Mouse (Mus musculus) embryo, embryonic 11 days (tissue): ENCODE data around the gene Gm3336.
A peak's percentile ranks its signal among the peaks of the same experiment; 100 is the strongest.

ENCODE experiments used
- DNase-seq: peaks from one replicate; pipeline ENCODE4 v3.0.0-alpha.2; 2015

Gm3336 gene

DNA sequence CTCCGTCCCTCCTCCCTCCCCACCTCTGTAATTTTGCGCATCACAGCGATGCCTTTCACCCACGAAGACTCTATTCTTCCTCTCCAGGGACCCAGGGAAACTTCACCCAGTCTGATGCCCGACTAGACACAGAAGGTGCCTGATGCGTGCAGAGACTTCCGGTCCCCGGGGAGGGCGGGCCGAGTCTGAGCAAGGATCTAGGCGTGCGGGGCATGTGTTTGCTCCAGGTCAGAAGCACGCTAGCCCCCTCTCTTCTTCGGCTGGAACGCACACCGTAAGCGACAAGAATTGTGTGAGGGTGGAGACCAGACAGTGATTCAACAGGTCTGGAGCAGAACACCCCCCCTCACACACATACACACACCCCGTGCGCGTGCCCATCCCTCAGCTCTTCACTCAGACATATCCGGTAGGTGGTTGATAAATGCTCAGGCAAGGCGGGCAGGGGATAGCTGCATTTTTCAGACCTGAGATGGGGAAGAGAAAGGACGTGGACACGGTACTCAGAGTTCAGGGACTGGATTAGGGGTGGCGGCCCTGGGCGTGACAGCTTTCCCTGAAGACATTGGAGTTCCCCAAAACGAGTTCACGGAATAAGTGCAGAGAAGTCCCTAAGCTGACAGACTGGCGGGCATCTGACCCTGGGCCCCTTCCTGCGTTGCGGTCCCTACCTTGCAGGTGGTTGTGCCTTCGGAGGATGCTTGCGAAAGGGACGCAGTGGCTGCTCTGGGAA, 47.7 kb downstream of the Gm3336 start:
- DNase-seq: peak; percentile 61

DNA sequence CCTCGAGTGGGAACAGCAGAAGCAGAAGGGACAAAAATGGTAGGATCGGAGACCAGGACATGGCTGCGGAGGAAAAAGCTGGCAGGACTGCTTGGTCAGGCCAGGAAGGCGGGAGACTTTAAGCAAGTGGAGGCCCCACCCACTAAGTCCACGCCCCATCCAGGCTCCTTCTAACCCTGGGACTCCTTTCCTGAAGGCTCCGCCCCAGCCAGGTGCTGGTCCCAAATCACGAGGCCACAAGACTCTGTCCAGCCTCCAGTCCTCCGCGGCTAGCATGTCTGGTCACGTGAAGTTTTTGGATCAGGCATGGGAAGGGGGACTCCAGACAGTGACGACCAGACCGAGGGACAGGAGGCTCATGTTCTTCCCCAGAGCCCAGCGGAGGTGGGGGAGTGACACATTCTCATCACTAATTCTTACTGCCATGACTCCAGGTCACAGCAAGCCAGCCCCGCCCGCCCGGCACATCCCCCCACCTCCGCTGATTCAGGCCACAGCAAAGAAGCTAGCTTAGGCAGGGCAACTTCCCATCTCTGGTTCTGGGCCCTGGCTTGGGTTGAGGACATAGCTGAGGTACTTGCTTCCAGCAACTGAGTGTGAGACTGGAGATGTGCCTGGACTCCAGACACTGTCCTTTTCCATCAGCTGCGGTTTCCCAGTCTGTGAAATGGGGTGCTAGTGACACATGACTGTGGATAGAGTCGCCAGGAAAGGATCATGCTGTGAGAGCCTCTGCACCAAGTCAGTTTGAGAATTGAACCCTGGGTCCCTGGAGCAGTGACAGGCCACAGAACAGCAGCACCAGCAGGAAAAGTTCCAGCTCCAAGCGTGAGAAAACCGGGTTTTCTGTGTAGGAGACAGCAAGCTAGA, 48.5 kb downstream of the Gm3336 start:
- DNase-seq: peak; percentile 84

DNA sequence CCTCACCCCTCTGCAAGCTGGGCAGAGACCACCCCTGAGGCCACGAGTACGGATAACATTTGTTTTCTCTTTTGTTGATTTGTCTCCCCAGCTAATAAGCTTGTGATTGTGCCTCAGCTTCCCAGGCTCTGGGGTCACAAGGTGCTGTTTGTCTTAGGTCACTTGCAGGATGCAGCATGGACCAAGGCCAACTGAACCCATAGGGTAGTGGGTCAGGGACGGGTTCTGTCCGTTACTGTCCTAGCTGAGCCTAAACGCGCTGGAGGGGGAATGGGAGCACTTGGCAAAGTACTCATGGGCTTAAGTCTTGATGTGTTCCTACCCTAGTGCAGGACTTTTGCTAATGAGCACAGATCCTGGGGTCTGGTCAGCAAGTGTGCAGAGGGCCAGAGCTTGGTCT, 49.2 kb downstream of the Gm3336 start:
- DNase-seq: no peak

DNA sequence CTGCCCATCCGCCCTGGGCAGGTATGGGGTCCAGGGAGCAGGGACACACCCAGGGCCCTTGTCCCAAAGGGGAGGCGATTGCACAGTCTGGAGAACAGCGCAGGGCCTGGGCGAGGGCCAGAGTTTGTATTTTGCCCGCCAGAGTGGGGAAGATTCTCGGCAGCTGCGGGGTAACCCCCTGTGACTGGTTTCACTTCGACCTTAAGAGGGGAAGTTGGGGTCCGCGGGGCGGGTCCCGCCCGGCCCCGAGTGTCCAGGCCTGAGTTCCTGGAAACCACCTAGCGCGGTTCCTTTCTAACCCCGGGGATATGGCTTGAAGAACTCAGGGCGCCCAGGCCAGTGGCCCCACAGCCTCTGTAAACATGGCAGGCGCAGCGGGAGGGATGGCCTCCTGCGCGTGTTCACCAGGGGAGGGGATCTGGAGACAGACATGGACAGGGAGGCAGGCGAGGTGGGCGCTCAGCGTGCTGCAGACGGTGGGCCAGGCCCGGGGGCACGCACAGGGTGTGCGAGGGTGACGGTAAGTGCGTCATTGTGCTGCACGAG, 50.0 kb downstream of the Gm3336 start:
- no peak for DNase-seq

DNA sequence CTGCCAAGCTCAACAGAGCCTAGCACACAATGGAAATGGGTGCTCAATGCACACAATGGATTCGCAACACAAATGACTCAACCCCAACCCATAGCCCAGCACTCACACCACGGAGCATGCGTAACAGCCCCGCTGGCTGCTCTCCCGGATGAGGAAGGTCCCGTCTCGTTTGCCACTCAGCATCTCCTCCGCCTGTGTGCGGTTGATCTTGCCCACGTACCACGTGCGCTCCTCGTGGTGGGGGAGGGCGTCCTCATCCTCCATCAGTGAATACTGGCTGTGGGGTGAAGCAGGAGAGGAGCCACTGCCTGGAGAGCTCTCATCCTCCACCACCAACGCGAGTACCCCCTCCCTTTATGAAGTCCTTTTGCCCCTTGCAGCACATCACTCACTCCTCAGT, 50.6 kb downstream of the Gm3336 start:
- no peak for DNase-seq

DNA sequence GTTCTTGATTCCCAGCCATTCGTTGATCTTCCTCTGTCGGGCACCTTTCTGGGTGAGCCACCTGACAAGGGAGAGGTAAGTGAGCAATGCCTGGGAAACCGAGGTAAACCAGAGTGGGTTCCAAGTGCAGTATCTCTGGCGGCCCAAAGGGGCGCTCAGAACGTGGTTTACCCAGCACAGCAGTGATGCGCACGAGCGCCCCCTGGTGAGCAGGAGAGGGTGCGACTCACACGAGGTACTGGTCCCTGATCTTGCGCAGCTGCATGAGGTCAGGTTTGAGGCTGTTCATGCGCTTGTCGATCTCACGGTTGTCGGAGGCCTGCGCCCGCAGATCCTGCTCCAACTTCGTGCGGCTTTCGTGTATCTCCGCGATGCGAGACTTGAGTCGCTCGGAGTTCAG, 51.0 kb downstream of the Gm3336 start:
- peak; percentile 95 for DNase-seq

DNA sequence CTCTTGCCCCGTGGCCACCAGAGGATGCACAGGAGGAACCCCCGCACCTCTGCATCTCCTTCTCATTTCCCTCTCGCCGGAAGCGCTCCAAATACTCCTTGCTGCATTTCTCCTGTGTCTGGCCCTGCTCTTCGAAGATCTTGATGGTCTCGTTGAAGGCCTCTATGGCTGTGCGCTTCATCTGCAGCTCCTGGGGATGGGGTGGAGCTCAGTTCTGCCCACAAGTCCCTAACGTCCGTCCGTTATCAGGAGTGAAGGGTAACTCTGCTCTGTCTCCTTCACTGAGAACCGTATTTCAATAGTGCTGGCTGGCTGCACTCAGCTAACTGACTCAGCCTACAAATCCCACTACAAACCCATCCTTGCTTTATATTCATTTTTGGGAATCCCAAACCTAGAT, 51.5 kb downstream of the Gm3336 start:
- no peak for DNase-seq

DNA sequence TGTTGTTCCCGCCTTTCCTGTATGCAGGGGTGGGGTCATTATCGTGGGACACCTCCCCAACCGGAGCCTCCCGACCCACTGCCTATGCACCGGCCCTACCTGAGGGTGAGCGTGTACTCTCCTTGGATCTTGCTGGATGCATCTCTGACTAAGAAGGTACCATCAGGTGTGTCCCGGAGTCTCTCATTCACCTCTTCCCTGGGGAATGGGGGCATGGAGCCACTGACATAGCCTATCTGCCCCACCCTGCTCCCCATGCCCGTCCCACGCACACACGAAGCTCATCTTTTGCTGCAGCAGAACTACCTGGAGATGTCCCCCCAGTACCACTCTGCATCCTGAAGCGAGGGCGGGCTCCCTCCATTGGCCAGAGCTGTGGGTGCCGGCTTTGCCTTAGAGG, 52.4 kb downstream of the Gm3336 start:
- DNase-seq: no peak

DNA sequence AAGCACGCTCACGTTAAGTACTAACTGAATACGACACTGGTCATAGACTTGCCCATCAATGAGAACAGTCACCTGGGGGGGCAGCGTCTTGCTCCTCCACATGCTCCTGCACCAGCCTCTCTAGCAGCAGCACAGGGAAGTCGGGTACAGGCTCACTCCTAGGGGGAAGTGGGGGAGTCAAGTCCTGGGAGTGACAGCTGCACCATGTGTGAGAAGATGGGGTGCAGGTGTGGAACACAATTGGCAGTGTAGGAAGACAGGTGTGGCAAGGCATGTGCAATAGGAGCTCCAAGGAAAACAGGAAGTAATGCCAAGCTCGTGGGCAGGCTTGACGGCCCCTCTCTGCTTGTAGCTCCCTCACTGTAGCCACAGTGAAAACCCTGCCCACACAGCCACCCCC, 52.9 kb downstream of the Gm3336 start:
- DNase-seq: no peak

DNA sequence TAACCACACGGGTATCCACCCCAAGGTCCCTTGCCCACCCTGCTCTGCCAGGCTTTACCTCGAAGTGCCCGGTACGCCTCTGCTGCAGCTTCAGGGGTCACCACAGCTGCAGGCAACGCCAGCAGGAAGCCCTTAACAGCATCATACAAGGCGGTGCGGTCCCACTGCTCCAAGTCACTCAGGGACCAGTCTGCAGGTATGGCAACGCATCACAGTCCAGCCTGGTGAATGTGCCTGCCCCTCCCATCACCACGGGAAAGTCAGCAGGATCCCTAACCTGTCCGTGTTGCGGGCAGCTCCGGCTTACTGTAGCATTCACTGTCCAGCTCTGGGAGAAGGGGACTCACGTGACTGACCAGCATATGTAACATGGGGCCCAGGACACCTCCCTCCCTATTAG, 53.7 kb downstream of the Gm3336 start:
- no peak for DNase-seq
